Mouse (Mus musculus) forebrain, embryonic 10.5 days (tissue): ENCODE results near the gene Cavin3. TPM values are rescaled to one million over a fixed set of nuclear protein-coding genes. Genes with fewer than 3 reads are reported as not detected.
"Not testable (repeated sequence)": the region's sequence is repeated elsewhere in the genome, so short reads cannot be mapped to it uniquely, and the experiment has no call there.

Experiments used
- DNase-seq: peaks from one replicate; pipeline ENCODE4 v3.0.0-alpha.2; 2017; ENCODE audit warnings: low spot score; ENCODE audit errors: extremely low spot score
- H3K27ac ChIP-seq: fragments of 300-500 bp; sonication (generic); 2 replicates; pipeline ENCODE4 v1.5.1; 2016; ENCODE audit warnings: mild to moderate bottlenecking
- H3K27me3 ChIP-seq: fragments of 300-500 bp; sonication (generic); 2 replicates; pipeline ENCODE4 v1.6.1; 2016; ENCODE audit warnings: mild to moderate bottlenecking; ENCODE audit not compliant: poor library complexity, severe bottlenecking
- H3K36me3 ChIP-seq: fragments of 300-500 bp; sonication (generic); replicated peaks from 2 replicates; pipeline ENCODE4 v1.6.1; 2016; ENCODE audit warnings: mild to moderate bottlenecking, moderate library complexity
- H3K4me1 ChIP-seq: fragments of 300-500 bp; sonication (generic); 2 replicates; pipeline ENCODE4 v1.6.1; 2016
- H3K4me3 ChIP-seq: fragments of 300-500 bp; sonication (generic); 2 replicates; pipeline ENCODE4 v1.5.1; 2016; ENCODE audit warnings: mild to moderate bottlenecking, moderate library complexity
- H3K9me3 ChIP-seq: fragments of 300-500 bp; sonication (generic); 2 replicates; pipeline ENCODE4 v1.6.1; 2016; ENCODE audit warnings: mild to moderate bottlenecking, moderate library complexity
- WGBS: fragments of 180-500 bp; shearing (Covaris S2); methylation state at CpG from one replicate; pipeline ENCODE4 v1.1.7; 2016; 5-methylcytosine and 5-hydroxymethylcytosine counted together
- polyA plus RNA-seq: library from polyadenylated mRNA; unstranded; fragments of >200 nt; fragmentation: Nextera tagmentation; extraction: Ambion mirVana; gene quantifications from 2 replicates; pipeline ENCODE4 v1.2.1, GENCODE M21; 2016

The Cavin3 gene
- polyA plus RNA-seq, 1 experiment from 2014 or later = 17.8 TPM

DNA sequence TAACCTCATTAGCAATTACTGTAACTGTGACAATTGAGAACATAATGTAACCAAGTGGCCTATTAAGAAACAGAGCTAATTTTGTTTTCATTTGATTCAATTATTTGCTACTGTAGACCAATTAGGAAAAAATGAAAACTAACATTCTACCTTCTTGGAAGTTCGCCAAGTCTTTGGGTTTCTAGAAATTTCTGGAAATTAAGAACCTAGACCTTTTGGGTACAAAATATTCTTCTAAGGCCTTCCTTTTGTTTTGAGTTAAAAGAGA lies 4.7 kb downstream of the Cavin3 start:
- Histone ChIP-seq H3K9me3 (no peaks in the 10 kb centered on the region), H3K36me3 (no peaks in the 10 kb centered on the region), H3K4me3 (no peak overlapping the region), H3K4me1 (peaks cover 27% of the 10 kb centered on the region), H3K27me3 (peaks cover 22% of the 10 kb centered on the region), H3K27ac (no peak overlapping the region)
- DNase-seq = no peak
- WGBS = 92% methylated on average over 1 of the region's 1 CpGs

GRCm38 (mm10) chr7:105476683-105477432 lies 5.2 kb downstream of the Cavin3 start:
- DNase-seq = no peak
- peaks cover 17% of the 10 kb centered on the region for H3K27me3 ChIP-seq
- H3K36me3 ChIP-seq = no peaks in the 10 kb centered on the region
- H3K9me3 ChIP-seq = no peaks in the 10 kb centered on the region
- H3K4me1 ChIP-seq = peaks cover 22% of the 10 kb centered on the region
- WGBS = 91% methylated on average over 10 of the region's 10 CpGs
- no peak overlapping the region for H3K4me3 ChIP-seq
- no peak overlapping the region for H3K27ac ChIP-seq

DNA sequence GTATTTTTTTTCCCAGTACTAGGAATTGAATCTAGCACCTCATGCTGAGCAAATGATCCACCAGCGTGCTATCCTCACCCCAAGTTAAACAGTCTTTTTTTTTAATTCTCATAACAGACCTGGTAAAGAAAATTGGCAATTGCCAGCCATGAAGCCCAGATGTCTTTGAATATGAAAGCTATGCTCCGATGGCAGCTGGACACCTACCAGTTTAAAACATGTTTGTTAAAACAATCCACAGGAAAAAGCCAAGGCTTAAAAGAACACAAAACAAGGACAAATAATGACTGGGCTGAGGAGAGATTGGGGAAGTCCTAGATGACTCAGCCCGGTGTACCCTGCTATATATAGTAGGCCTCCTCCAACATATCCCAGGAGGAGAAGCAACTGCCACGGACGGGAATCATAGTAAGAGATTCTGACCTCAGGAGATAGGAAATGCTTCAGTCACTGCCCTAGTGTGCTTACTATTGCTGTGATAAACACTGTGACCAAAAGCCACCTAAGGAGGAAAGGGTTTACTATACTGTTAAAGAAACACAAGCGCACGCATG lies 6.6 kb downstream of the Cavin3 start:
- 85% methylated on average over 7 of the region's 7 CpGs for WGBS
- H3K27ac ChIP-seq = no peak overlapping the region
- peaks cover 8% of the 10 kb centered on the region; the same call in 1 of the 2 replicates for H3K4me1 ChIP-seq
- no peak overlapping the region for H3K4me3 ChIP-seq
- no peak for DNase-seq
- H3K27me3 ChIP-seq = peaks cover 3% of the 10 kb centered on the region; the same call in 1 of the 2 replicates
- no peaks in the 10 kb centered on the region for H3K9me3 ChIP-seq
- H3K36me3 ChIP-seq = no peaks in the 10 kb centered on the region

DNA sequence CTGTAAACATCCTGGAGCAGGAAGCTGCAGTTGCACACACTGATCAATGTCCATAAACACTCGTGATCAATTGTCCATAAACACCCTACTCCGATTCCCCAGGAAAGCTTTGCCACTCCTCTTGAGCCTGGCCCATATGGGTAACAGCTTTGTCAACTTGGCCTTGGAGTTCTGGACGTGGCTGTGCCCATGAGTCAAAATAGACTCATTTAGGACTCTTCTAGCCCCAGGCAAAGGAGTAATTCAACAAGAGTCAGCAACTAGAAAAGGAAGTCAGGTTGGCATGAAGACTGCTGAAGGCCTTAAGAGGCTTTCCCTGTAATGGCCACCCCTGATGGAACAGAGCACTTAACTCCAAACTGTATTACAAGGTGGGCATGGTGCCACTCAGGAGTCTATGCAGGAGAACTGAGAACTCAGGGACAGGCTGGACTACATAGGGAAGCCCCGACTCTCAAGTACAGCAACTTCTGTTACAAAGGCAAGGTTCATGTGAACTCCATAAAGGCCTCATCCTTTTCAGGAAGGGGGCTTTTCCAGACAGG lies 7.3 kb downstream of the Cavin3 start:
- DNase-seq = no peak
- H3K36me3 ChIP-seq = no peaks in the 10 kb centered on the region
- WGBS = 78% methylated on average over 4 of the region's 4 CpGs
- no peak overlapping the region for H3K4me3 ChIP-seq
- no peak overlapping the region for H3K27ac ChIP-seq
- H3K9me3 ChIP-seq = no peaks in the 10 kb centered on the region
- 0 out of 2 replicates have a peak, but pooled peaks cover 1% of the 10 kb centered on the region for H3K4me1 ChIP-seq
- no peaks in the 10 kb centered on the region for H3K27me3 ChIP-seq

DNA sequence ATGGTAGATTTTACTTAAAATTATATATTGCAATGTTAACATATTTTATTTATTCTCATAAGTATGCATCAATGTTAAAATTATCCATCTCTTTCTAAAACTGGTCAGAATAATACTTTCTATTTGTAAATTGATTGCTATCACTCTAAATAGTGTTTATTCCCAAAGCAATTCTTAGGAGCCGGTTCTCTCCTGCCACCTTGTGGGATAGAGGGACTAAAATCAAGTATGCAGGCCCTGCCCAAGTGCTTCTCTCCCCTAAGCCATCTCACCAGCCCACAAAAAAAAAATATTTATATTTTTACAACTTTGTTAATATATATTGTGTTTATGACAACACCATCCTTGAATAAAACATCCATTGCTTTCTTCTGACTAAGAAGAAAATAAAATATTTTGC lies 9.5 kb downstream of the Cavin3 start:
- 71% methylated on average over 1 of the region's 1 CpGs for WGBS
- no peak for DNase-seq
- Histone ChIP-seq H3K4me1 (no peaks in the 10 kb centered on the region), H3K4me3 (no peak overlapping the region), H3K27me3 (no peaks in the 10 kb centered on the region), H3K27ac (no peak overlapping the region), H3K36me3 (no peaks in the 10 kb centered on the region), H3K9me3 (no peaks in the 10 kb centered on the region)

DNA sequence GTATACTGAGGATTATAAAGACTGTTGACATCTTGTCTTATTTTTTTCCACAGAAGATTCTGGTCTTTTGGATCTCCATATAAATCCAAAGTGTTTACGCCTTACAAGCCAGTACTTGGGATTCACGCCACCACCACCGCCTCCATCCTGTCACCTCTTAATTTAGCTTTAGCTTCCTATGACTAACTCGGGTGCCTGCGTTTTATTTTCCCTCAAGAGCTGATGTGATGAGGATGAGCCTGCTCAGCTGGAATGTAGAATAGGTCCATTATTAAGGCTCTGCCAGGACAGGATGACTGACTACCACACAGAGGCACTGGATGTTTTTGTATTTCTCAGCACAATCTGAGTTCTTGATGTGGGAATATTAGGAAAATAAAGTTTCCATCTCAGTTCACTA lies 16.6 kb downstream of the Cavin3 start:
- not testable (repeated sequence) for H3K4me1 ChIP-seq, H3K9me3 ChIP-seq, H3K27ac ChIP-seq, H3K27me3 ChIP-seq, H3K4me3 ChIP-seq, DNase-seq, H3K36me3 ChIP-seq
- 84% methylated on average over 5 of the region's 5 CpGs for WGBS

DNA sequence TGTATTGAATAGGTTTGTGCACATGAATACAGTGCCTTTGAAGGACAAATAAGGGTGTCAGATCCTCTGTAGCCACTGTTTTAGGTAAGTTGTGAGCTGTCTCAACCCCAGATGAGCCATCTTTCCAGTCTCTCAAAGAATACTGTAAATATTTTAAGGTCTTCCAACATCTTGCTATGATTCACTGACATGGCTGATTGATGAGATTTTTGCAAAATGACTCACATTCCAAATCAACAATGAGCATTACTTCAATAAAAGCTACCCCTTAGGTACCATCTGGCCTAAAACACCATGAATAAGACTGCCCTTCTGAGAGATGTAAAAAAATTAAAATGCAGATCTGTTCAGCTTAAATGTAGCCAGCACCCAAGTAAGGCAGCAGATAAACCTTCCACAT lies 23.6 kb downstream of the Cavin3 start:
- no peaks in the 10 kb centered on the region for H3K4me1 ChIP-seq
- no peak for DNase-seq
- no peaks in the 10 kb centered on the region for H3K36me3 ChIP-seq
- H3K27me3 ChIP-seq = no peaks in the 10 kb centered on the region
- H3K4me3 ChIP-seq = no peak overlapping the region
- no peak overlapping the region for H3K27ac ChIP-seq
- no peaks in the 10 kb centered on the region for H3K9me3 ChIP-seq

GRCm38 (mm10) chr7:105453345-105453744 lies 28.8 kb downstream of the Cavin3 start:
- not testable (repeated sequence) for H3K4me1 ChIP-seq, H3K36me3 ChIP-seq, DNase-seq, H3K9me3 ChIP-seq, H3K27me3 ChIP-seq, H3K4me3 ChIP-seq, H3K27ac ChIP-seq
- 86% methylated on average over 4 of the region's 4 CpGs for WGBS

GRCm38 (mm10) chr7:105445076-105445475 lies 37.0 kb downstream of the Cavin3 start:
- Histone ChIP-seq H3K27me3 (no peaks in the 10 kb centered on the region), H3K36me3 (no peaks in the 10 kb centered on the region), H3K4me3 (no peak overlapping the region), H3K27ac (no peak overlapping the region), H3K4me1 (no peaks in the 10 kb centered on the region), H3K9me3 (no peaks in the 10 kb centered on the region)
- WGBS = 72% methylated on average over 3 of the region's 3 CpGs
- no peak for DNase-seq

DNA sequence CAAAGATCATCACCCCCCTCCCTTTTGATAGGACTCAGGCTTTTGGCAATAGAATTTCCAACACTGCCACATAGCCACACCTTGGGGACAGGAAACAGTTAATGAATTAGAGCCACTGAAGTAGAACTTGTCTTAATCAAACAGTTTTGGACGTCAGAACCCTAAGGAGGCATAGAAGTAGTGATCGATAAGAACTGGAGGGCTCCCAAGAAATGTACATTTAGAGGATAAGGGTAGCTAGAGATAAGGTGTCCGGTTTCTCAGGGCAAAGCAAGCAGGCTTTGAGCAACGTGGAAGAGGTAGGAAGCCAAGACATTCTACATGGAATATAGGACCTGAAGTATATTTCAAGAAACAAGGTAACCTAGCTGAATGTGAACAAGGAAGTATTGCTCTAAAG lies 40.7 kb downstream of the Cavin3 start:
- Histone ChIP-seq H3K4me3 (no peak overlapping the region), H3K27ac (no peak overlapping the region), H3K9me3 (no peaks in the 10 kb centered on the region), H3K4me1 (no peaks in the 10 kb centered on the region), H3K36me3 (no peaks in the 10 kb centered on the region), H3K27me3 (no peaks in the 10 kb centered on the region)
- 69% methylated on average over 4 of the region's 4 CpGs for WGBS
- DNase-seq = no peak

- DNase-seq = no peak
- no peaks in the 10 kb centered on the region for H3K4me1 ChIP-seq
- H3K4me3 ChIP-seq = no peak overlapping the region
- 86% methylated on average over 7 of the region's 7 CpGs for WGBS
- no peaks in the 10 kb centered on the region for H3K27me3 ChIP-seq
- H3K27ac ChIP-seq = no peak overlapping the region
- no peaks in the 10 kb centered on the region for H3K36me3 ChIP-seq
- no peaks in the 10 kb centered on the region for H3K9me3 ChIP-seq
Observed at GRCm38 (mm10) chr7:105437979-105438772, 43.9 kb downstream of the Cavin3 start.

GRCm38 (mm10) chr7:105434798-105435197 lies 47.3 kb downstream of the Cavin3 start:
- no peaks in the 10 kb centered on the region for H3K4me1 ChIP-seq
- 89% methylated on average over 22 of the region's 22 CpGs for WGBS
- no peaks in the 10 kb centered on the region for H3K27me3 ChIP-seq
- no peak for DNase-seq
- H3K36me3 ChIP-seq = no peaks in the 10 kb centered on the region
- no peak overlapping the region for H3K4me3 ChIP-seq
- no peak overlapping the region for H3K27ac ChIP-seq
- no peaks in the 10 kb centered on the region for H3K9me3 ChIP-seq

GRCm38 (mm10) chr7:105433859-105434258 lies 48.2 kb downstream of the Cavin3 start:
- no peaks in the 10 kb centered on the region for H3K36me3 ChIP-seq
- no peak overlapping the region for H3K27ac ChIP-seq
- no peak overlapping the region for H3K4me3 ChIP-seq
- no peak for DNase-seq
- 89% methylated on average over 17 of the region's 17 CpGs for WGBS
- no peaks in the 10 kb centered on the region for H3K4me1 ChIP-seq
- no peaks in the 10 kb centered on the region for H3K27me3 ChIP-seq
- no peaks in the 10 kb centered on the region for H3K9me3 ChIP-seq
